Mouse (Mus musculus) liver, embryonic 11.5 days (tissue): ENCODE results near the gene Dock4. TPM values are rescaled to one million over a fixed set of nuclear protein-coding genes. Genes with fewer than 3 reads are reported as not detected.
A peak's percentile ranks its signal among the peaks of the same experiment; 100 is the strongest.

Experiments used
- ATAC-seq: fragments of 200-750 bp; cut with Nextera tagmentation; replicated peaks from 2 replicates; pipeline ENCODE4 v1.8.0; 2017; ENCODE audit warnings: moderate number of reproducible peaks, mild to moderate bottlenecking, moderate TSS enrichment, moderate library complexity; ENCODE audit not compliant: low FRiP score
- DNase-seq: peaks from one replicate; pipeline ENCODE4 v3.0.0-alpha.2; 2017; ENCODE audit warnings: low spot score
- H3K27ac ChIP-seq: fragments of 300-500 bp; sonication (generic); 2 replicates; pipeline ENCODE4 v1.5.1; 2014; ENCODE audit warnings: mild to moderate bottlenecking, low read depth, low read length, control low read depth
- H3K27me3 ChIP-seq: fragments of 300-500 bp; sonication (generic); replicated peaks from 2 replicates; pipeline ENCODE4 v1.6.1; 2014; ENCODE audit warnings: low read length, mixed read lengths; ENCODE audit not compliant: control insufficient read depth, insufficient read depth
- H3K36me3 ChIP-seq: fragments of 300-500 bp; sonication (generic); 2 replicates; pipeline ENCODE4 v1.6.1; 2014; ENCODE audit warnings: mild to moderate bottlenecking, low read length, moderate library complexity, mixed read lengths; ENCODE audit not compliant: control insufficient read depth, insufficient read depth
- H3K4me1 ChIP-seq: fragments of 300-500 bp; sonication (generic); replicated peaks from 2 replicates; pipeline ENCODE4 v1.6.1; 2014; ENCODE audit warnings: low read length, mixed read lengths; ENCODE audit not compliant: control insufficient read depth, insufficient read depth
- H3K4me2 ChIP-seq: fragments of 300-500 bp; sonication (generic); 2 replicates; pipeline ENCODE4 v1.6.1; 2014; ENCODE audit warnings: mild to moderate bottlenecking, control low read depth, moderate library complexity
- H3K4me3 ChIP-seq: fragments of 300-500 bp; sonication (generic); 2 replicates; pipeline ENCODE4 v1.5.1; 2014; ENCODE audit warnings: low read depth, low read length, control low read depth
- H3K9ac ChIP-seq: fragments of 300-500 bp; sonication (generic); 2 replicates; pipeline ENCODE4 v1.6.1; 2014; ENCODE audit warnings: low read depth, low read length, control low read depth
- H3K9me3 ChIP-seq: fragments of 300-500 bp; sonication (generic); 2 replicates; pipeline ENCODE4 v1.6.1; 2016; ENCODE audit warnings: low read length, inconsistent platforms, mixed read lengths; ENCODE audit not compliant: control insufficient read depth
- WGBS: fragments of 180-500 bp; shearing (Covaris S2); extraction: QIAGEN DNeasy Blood & Tissue Kit; methylation state at CpG from one replicate; pipeline ENCODE4 v1.1.7; 2014; 5-methylcytosine and 5-hydroxymethylcytosine counted together
- polyA plus RNA-seq: library from polyadenylated mRNA; unstranded; fragments of >200 nt; fragmentation: Nextera tagmentation; extraction: Ambion mirVana; gene quantifications from 2 replicates; pipeline ENCODE4 v1.2.1, GENCODE M21; 2014

Gene Dock4
- polyA plus RNA-seq, 1 experiment from 2014 or later = 4.4 TPM

DNA sequence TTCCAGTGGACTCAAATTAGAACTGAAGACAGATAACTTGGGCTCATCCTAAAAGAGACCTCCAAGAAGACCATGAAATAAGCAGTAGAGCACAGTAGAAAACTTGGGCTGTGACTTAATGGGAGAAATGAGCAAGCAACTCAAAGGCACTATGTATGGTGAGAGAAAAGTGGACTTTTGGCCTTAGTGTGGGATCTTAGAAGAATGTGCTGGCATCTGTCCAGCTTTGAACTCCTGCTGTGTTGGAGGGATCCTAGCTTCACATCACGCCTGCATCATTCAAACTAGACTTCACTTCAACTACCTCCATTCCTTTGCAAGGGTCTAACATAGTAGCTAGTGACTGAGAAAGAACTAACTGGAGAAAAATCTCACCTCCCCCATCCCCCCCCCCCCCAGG is 443.1 kb downstream of the Dock4 start:
- H3K27me3 ChIP-seq = no peaks in the 10 kb centered on the region
- H3K9me3 ChIP-seq = no peaks in the 10 kb centered on the region
- peak overlapping the region; percentile 58 for H3K9ac ChIP-seq
- peak overlapping the region; percentile 89 for H3K27ac ChIP-seq
- no peak for DNase-seq
- H3K36me3 ChIP-seq = no peaks in the 10 kb centered on the region
- H3K4me2 ChIP-seq = peak overlapping the region; percentile 60
- peak overlapping the region; percentile 17; the same call in 1 of the 2 replicates for H3K4me3 ChIP-seq
- peaks cover 22% of the 10 kb centered on the region for H3K4me1 ChIP-seq
- WGBS = 68% methylated on average over 1 of the region's 1 CpGs
- ATAC-seq = peak; percentile 18; the same call in 1 of the 2 replicates

DNA sequence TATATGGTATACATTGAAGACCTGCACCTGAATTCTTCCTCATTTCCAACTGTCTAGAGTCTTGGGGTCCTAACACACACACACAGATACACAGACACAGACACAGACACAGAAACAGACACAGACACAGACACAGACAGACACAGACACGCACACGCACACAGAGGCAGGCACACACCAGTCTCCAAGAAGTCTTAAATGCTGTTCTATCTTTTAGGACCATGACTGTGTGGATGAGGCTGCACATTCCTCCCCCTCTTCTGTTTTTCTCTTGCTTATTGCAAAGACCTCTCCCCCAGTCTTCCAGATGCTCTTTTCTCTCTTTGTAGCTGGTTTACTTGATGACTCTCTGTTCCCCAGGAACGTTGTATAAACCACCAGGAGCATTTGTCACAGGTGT is 443.8 kb downstream of the Dock4 start:
- peaks cover 22% of the 10 kb centered on the region for H3K4me1 ChIP-seq
- peak overlapping the region; percentile 89 for H3K27ac ChIP-seq
- peak overlapping the region; percentile 60 for H3K4me2 ChIP-seq
- H3K9ac ChIP-seq = peak overlapping the region; percentile 58; the same call in 1 of the 2 replicates
- DNase-seq = no peak
- H3K4me3 ChIP-seq = no peak overlapping the region
- ATAC-seq = no peak
- no peaks in the 10 kb centered on the region for H3K9me3 ChIP-seq
- H3K27me3 ChIP-seq = no peaks in the 10 kb centered on the region
- 76% methylated on average over 3 of the region's 3 CpGs for WGBS
- H3K36me3 ChIP-seq = no peaks in the 10 kb centered on the region

DNA sequence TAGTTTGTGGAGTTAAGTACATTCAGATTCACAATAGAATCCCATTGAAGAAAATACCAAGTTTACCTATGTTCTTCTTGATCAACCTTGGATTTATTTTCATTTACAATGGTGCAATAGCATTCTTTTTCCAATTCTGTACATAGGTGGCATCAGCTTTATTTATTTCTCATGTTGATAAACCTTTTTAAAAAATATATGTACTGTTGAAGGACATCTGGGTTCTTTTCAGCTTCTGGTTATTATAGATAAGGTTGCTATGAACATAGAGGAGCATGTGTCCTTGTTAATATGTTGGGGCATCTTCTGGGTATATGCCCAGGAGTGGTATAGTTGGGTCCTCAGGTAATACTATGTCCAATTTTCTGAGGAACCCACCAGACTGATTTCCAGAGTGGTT is 445.4 kb downstream of the Dock4 start:
- Histone ChIP-seq H3K4me2 (no peak overlapping the region), H3K27ac (no peak overlapping the region), H3K36me3 (no peaks in the 10 kb centered on the region), H3K4me3 (no peak overlapping the region), H3K9ac (no peak overlapping the region), H3K4me1 (peaks cover 22% of the 10 kb centered on the region), H3K27me3 (no peaks in the 10 kb centered on the region), H3K9me3 (no peaks in the 10 kb centered on the region)
- 0 out of 2 replicates have a peak, but pooled peaks have one; percentile 35 for ATAC-seq
- no peak for DNase-seq

DNA sequence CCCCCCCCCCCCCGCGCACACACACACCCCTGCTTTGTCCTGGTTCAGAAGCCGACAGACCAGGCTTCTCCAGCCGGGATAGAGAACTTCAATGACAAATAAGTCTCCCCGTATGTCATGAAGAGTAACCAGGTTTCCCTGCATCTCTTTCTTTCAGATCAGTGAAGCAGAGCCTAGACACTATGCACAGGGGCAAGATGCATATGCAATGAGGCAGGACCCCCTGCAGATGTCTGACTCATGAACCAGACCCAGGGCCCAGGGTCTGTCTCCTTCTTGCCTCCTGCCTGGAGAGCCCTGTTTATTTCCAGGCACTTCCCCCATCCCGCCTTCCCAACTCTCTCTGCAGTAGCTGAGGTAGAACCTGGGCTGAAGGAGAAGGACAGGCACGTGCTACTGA is 448.0 kb downstream of the Dock4 start:
- Histone ChIP-seq H3K4me1 (peaks cover 13% of the 10 kb centered on the region; the same call in 1 of the 2 replicates), H3K27ac (no peak overlapping the region), H3K4me3 (no peak overlapping the region), H3K27me3 (no peaks in the 10 kb centered on the region), H3K9ac (no peak overlapping the region), H3K4me2 (no peak overlapping the region), H3K9me3 (no peaks in the 10 kb centered on the region), H3K36me3 (no peaks in the 10 kb centered on the region)
- 66% methylated on average over 4 of the region's 7 CpGs for WGBS
- DNase-seq (no peak), ATAC-seq (no peak)

DNA sequence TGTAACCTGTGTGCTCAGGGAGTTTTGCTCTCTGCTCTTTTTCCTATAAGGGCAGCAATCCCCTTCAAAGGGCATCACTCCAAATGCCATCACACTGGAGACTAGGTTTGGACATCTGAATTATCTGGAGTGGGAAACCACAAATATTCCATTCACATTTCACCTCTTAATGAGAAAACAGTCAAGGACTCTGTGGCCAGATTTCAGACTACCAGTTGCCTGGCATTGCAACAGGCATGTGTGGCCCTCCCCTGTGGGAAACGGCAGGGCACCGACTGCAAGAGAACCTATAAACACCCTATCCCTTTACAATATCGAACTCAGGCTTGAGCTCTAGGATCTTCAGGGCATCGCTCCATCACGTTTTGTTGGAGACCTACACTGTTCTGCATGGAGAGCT is 448.9 kb downstream of the Dock4 start:
- no peak for DNase-seq
- no peak for ATAC-seq
- WGBS = 86% methylated on average over 5 of the region's 5 CpGs

More for the DNA sequence above, 448.9 kb downstream of the Dock4 start:
- Histone ChIP-seq H3K36me3 (no peaks in the 10 kb centered on the region), H3K4me1 (peaks cover 5% of the 10 kb centered on the region; the same call in 1 of the 2 replicates), H3K27ac (no peak overlapping the region), H3K4me3 (no peak overlapping the region), H3K27me3 (no peaks in the 10 kb centered on the region), H3K9ac (no peak overlapping the region), H3K4me2 (no peak overlapping the region), H3K9me3 (no peaks in the 10 kb centered on the region)

Other genes starting within 250 kb of the Dock4 start
- 0.14 TPM in 2 replicates for gene Lsmem1, start 246.5 kb upstream of the Dock4 start, polyA plus RNA-seq
- 99.9 and 112 TPM in 2 replicates for gene Ifrd1, start 197.4 kb upstream of the Dock4 start, polyA plus RNA-seq
- gene Zfp277, start 50 bp upstream of the Dock4 start, polyA plus RNA-seq = 23.4 and 25.7 TPM in 2 replicates